Mouse (Mus musculus): ENCODE results near the gene Pde4d. TPM values are rescaled to one million over a fixed set of nuclear protein-coding genes. Genes with fewer than 3 reads are reported as not detected.

Pde4d gene
- polyA plus RNA-seq, 1 experiment = not detected

DNA sequence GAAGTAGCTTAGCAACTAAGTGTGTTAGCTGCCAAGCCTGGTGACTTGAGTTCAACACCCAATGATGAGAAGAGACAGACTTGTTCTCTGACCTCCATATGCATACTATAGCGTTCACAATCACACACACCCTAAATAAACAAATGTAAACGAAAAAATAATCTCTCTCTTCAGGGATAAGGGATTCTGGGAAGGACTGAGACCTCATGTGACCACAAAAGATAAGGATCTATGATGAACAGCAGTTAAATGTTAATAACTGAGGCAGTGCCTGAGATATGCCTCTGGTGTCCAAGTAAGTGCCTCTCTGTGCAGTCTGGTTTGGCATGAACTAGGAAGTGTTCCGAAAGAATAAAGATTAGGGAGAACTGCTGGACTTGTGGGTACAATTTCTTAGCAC, 1243.1 kb downstream of the Pde4d start:
- H3K4me3 ChIP-seq (ENCODE audit: insufficient read depth, low read depth, low read length) = no peak overlapping the region
- TF ChIP-seq CTCF (IDR thresholded peaks at IDR 0.05; ENCODE audit: insufficient read depth, low read depth, low read length) = no peak
- no peak for TF ChIP-seq POLR2A (IDR thresholded peaks at IDR 0.05; ENCODE audit: insufficient read depth, low read depth, low read length)
- H3K27ac ChIP-seq (ENCODE audit: insufficient read depth, low read depth, low read length) = no peak overlapping the region
- WGBS = 72% methylated on average over 3 of the region's 3 CpGs
- no peaks in the 10 kb centered on the region for H3K4me1 ChIP-seq (ENCODE audit: control insufficient read depth, insufficient read depth, low read length)

DNA sequence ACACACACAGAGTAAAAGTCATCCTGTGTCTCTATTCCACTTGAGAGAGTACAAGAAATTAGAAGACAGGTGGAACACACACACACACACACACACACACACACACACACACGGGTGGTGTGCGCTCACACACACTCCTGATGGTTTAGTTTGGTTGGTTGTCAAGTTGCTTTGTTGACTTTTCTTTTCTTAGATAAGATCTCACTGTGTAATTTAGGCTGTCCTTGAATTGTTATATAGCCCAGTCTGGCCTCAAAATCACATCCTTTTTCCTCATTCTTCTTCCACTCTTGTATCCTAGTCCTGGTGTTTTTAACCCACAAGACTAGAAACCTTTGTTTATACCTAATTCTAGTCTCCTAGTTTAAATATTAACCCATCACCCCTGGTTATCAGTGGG, 1244.0 kb downstream of the Pde4d start:
- TF ChIP-seq CTCF (IDR thresholded peaks at IDR 0.05; ENCODE audit: insufficient read depth, low read depth, low read length) (no peak), POLR2A (IDR thresholded peaks at IDR 0.05; ENCODE audit: insufficient read depth, low read depth, low read length) (no peak)
- Histone ChIP-seq H3K4me1 (ENCODE audit: control insufficient read depth, insufficient read depth, low read length) (no peaks in the 10 kb centered on the region), H3K27ac (ENCODE audit: insufficient read depth, low read depth, low read length) (no peak overlapping the region; the same call in 1 of the 2 replicates), H3K4me3 (ENCODE audit: insufficient read depth, low read depth, low read length) (no peak overlapping the region)
- WGBS = 50% methylated on average over 2 of the region's 2 CpGs

DNA sequence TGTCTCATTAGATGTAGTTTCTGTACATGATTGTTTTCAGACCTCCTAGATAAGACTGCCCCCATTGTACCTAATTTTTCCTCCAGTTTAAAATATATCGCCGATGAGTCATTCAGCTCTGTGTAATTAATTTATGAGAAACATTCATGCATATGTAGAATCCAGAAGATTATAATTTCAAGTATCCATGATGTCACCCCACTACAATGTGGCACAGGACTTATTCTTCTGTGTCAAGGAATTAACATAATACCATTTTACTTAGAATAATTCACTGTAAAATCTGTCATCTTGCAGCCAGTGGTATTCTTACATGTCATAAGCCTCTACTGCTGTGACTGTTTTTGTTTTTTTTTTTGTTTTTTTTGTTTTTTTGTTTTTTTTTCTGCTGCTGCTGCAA, 1244.5 kb downstream of the Pde4d start:
- Histone ChIP-seq H3K27ac (ENCODE audit: insufficient read depth, low read depth, low read length) (no peak overlapping the region), H3K4me3 (ENCODE audit: insufficient read depth, low read depth, low read length) (no peak overlapping the region), H3K4me1 (ENCODE audit: control insufficient read depth, insufficient read depth, low read length) (no peaks in the 10 kb centered on the region)
- WGBS = 29% methylated on average over 2 of the region's 2 CpGs
- TF ChIP-seq CTCF (IDR thresholded peaks at IDR 0.05; ENCODE audit: insufficient read depth, low read depth, low read length) = no peak
- no peak for TF ChIP-seq POLR2A (IDR thresholded peaks at IDR 0.05; ENCODE audit: insufficient read depth, low read depth, low read length)

GRCm38 (mm10) chr13:109695098-109695497, 1245.3 kb downstream of the Pde4d start:
- Histone ChIP-seq H3K4me1 (ENCODE audit: control insufficient read depth, insufficient read depth, low read length) (no peaks in the 10 kb centered on the region), H3K27ac (ENCODE audit: insufficient read depth, low read depth, low read length) (no peak overlapping the region), H3K4me3 (ENCODE audit: insufficient read depth, low read depth, low read length) (no peak overlapping the region)
- TF ChIP-seq POLR2A (IDR thresholded peaks at IDR 0.05; ENCODE audit: insufficient read depth, low read depth, low read length) (no peak), CTCF (IDR thresholded peaks at IDR 0.05; ENCODE audit: insufficient read depth, low read depth, low read length) (no peak)
- 76% methylated on average over 6 of the region's 6 CpGs for WGBS

GRCm38 (mm10) chr13:109706141-109706540, 1256.4 kb downstream of the Pde4d start:
- Histone ChIP-seq H3K27ac (ENCODE audit: insufficient read depth, low read depth, low read length) (no peak overlapping the region), H3K4me3 (ENCODE audit: insufficient read depth, low read depth, low read length) (no peak overlapping the region), H3K4me1 (ENCODE audit: control insufficient read depth, insufficient read depth, low read length) (no peaks in the 10 kb centered on the region)
- TF ChIP-seq CTCF (IDR thresholded peaks at IDR 0.05; ENCODE audit: insufficient read depth, low read depth, low read length) (no peak), POLR2A (IDR thresholded peaks at IDR 0.05; ENCODE audit: insufficient read depth, low read depth, low read length) (no peak)
- 70% methylated on average over 2 of the region's 2 CpGs for WGBS

GRCm38 (mm10) chr13:109706579-109706978, 1256.8 kb downstream of the Pde4d start:
- no peak for TF ChIP-seq POLR2A (IDR thresholded peaks at IDR 0.05; ENCODE audit: insufficient read depth, low read depth, low read length)
- no peak for TF ChIP-seq CTCF (IDR thresholded peaks at IDR 0.05; ENCODE audit: insufficient read depth, low read depth, low read length)
- WGBS = 63% methylated on average over 5 of the region's 5 CpGs
- Histone ChIP-seq H3K27ac (ENCODE audit: insufficient read depth, low read depth, low read length) (no peak overlapping the region), H3K4me3 (ENCODE audit: insufficient read depth, low read depth, low read length) (no peak overlapping the region), H3K4me1 (ENCODE audit: control insufficient read depth, insufficient read depth, low read length) (no peaks in the 10 kb centered on the region)

GRCm38 (mm10) chr13:109707154-109707553, 1257.4 kb downstream of the Pde4d start:
- WGBS = 69% methylated on average over 4 of the region's 4 CpGs
- no peaks in the 10 kb centered on the region for H3K4me1 ChIP-seq (ENCODE audit: control insufficient read depth, insufficient read depth, low read length)

GRCm38 (mm10) chr13:109708326-109708725, 1258.6 kb downstream of the Pde4d start:
- 46% methylated on average over 2 of the region's 2 CpGs for WGBS
- no peak overlapping the region for H3K4me3 ChIP-seq (ENCODE audit: insufficient read depth, low read depth, low read length)
- no peaks in the 10 kb centered on the region for H3K4me1 ChIP-seq (ENCODE audit: control insufficient read depth, insufficient read depth, low read length)
- no peak overlapping the region for H3K27ac ChIP-seq (ENCODE audit: insufficient read depth, low read depth, low read length)
- TF ChIP-seq CTCF (IDR thresholded peaks at IDR 0.05; ENCODE audit: insufficient read depth, low read depth, low read length) (no peak), POLR2A (IDR thresholded peaks at IDR 0.05; ENCODE audit: insufficient read depth, low read depth, low read length) (no peak)

More at GRCm38 (mm10) chr13:109707154-109707553, 1257.4 kb downstream of the Pde4d start:
- TF ChIP-seq CTCF (IDR thresholded peaks at IDR 0.05; ENCODE audit: insufficient read depth, low read depth, low read length) = no peak
- no peak for TF ChIP-seq POLR2A (IDR thresholded peaks at IDR 0.05; ENCODE audit: insufficient read depth, low read depth, low read length)
- H3K4me3 ChIP-seq (ENCODE audit: insufficient read depth, low read depth, low read length) = no peak overlapping the region
- H3K27ac ChIP-seq (ENCODE audit: insufficient read depth, low read depth, low read length) = no peak overlapping the region

GRCm38 (mm10) chr13:109714581-109714980, 1264.8 kb downstream of the Pde4d start:
- TF ChIP-seq CTCF (IDR thresholded peaks at IDR 0.05; ENCODE audit: insufficient read depth, low read depth, low read length) (no peak), POLR2A (IDR thresholded peaks at IDR 0.05; ENCODE audit: insufficient read depth, low read depth, low read length) (no peak)
- 89% methylated on average over 2 of the region's 2 CpGs for WGBS
- H3K4me1 ChIP-seq (ENCODE audit: control insufficient read depth, insufficient read depth, low read length) = no peaks in the 10 kb centered on the region
- H3K27ac ChIP-seq (ENCODE audit: insufficient read depth, low read depth, low read length) = no peak overlapping the region
- H3K4me3 ChIP-seq (ENCODE audit: insufficient read depth, low read depth, low read length) = no peak overlapping the region

DNA sequence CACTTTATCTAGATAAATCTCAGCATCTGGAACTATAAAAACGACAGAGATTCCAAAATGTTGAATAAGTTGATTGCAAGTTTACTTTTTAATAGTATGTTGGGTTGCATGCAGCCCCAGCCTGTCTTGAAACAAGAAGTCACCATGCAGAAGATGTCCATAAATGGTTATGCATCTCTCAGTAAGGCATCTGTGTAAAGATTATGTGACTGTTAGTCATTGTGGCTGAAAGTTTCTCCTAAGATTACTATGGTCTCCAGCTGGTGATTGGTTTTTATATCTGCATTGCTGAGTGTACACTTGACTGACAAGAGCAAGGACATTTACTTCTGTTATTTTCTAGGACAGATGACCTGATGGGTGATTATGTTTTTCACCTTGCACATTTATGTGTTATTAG, 1265.6 kb downstream of the Pde4d start:
- Histone ChIP-seq H3K4me1 (ENCODE audit: control insufficient read depth, insufficient read depth, low read length) (no peaks in the 10 kb centered on the region), H3K4me3 (ENCODE audit: insufficient read depth, low read depth, low read length) (no peak overlapping the region), H3K27ac (ENCODE audit: insufficient read depth, low read depth, low read length) (no peak overlapping the region)
- WGBS = 30% methylated on average over 1 of the region's 1 CpGs
- TF ChIP-seq CTCF (IDR thresholded peaks at IDR 0.05; ENCODE audit: insufficient read depth, low read depth, low read length) (no peak), POLR2A (IDR thresholded peaks at IDR 0.05; ENCODE audit: insufficient read depth, low read depth, low read length) (no peak)
